Mouse (Mus musculus): Measurements from ENCODE around the gene Gm13084.
"Not testable (repeated sequence)": the region's sequence is repeated elsewhere in the genome, so short reads cannot be mapped to it uniquely, and the experiment has no call there.

Gene Gm13084

GRCm38 (mm10) chr4:143815993-143816392 is at the start of gene Gm13084:
Gene Gm13084, minus strand, starts transcription at chr4:143816093.
- in situ Hi-C loops (cut with MboI; ENCODE audit: unreplicated experiment in 2 of 2): no loop called here

- in situ Hi-C loops (cut with MboI; ENCODE audit: unreplicated experiment in 2 of 2): not testable (repeated sequence)
Measured at GRCm38 (mm10) chr4:143846197-143846596, 30.3 kb upstream of the Gm13084 start, which contains the start of gene Gm13103. Gene Gm13103, plus strand, starts transcription at chr4:143846497.

GRCm38 (mm10) chr4:143789052-143789451 is 26.8 kb downstream of the Gm13084 start, which contains the start of gene Gm13023:
Gene Gm13023, plus strand, starts transcription at chr4:143789352.
- in situ Hi-C loops (cut with MboI; ENCODE audit: unreplicated experiment in 2 of 2): not testable (repeated sequence)
